Mouse (Mus musculus) cerebellum, adult 2 months (tissue): ENCODE results near the gene Capzb.

Experiments used
- CTCF ChIP-seq: fragments of 200-500 bp; IDR thresholded peaks from 2 replicates; pipeline ENCODE4 v1.5.1; 2011; ENCODE audit warnings: low read depth, mild to moderate bottlenecking, control low read depth, low read length, moderate library complexity, borderline replicate concordance; ENCODE audit not compliant: insufficient read depth
- POLR2A ChIP-seq: fragments of 200-500 bp; IDR thresholded peaks from 2 replicates; pipeline ENCODE4 v1.6.1; 2011; ENCODE audit warnings: low read length, control low read depth, borderline replicate concordance; ENCODE audit not compliant: insufficient read depth

GRCm38 (mm10) chr4:139307916-139308315 lies 115.2 kb downstream of the Capzb start:
- TF ChIP-seq CTCF (no peak), POLR2A (no peak)
